Mouse (Mus musculus) kidney, embryonic 14.5 days (tissue): Measurements from ENCODE around the gene Maml3. TPM values are rescaled to one million over a fixed set of nuclear protein-coding genes. Genes with fewer than 3 reads are reported as not detected.

Experiments
- ATAC-seq: fragments of 200-750 bp; cut with Nextera tagmentation; 2 replicates; pipeline ENCODE4 v1.8.0; 2017; ENCODE audit warnings: moderate number of reproducible peaks, mild to moderate bottlenecking, moderate TSS enrichment, moderate library complexity; ENCODE audit not compliant: low FRiP score, low TSS enrichment
- H3K27ac ChIP-seq: fragments of 300-500 bp; sonication (generic); 2 replicates; pipeline ENCODE4 v1.5.1; 2014; ENCODE audit warnings: low read depth, mild to moderate bottlenecking, low read length, moderate library complexity, mixed read lengths
- H3K27me3 ChIP-seq: fragments of 300-500 bp; sonication (generic); 2 replicates; pipeline ENCODE4 v1.6.1; 2014; ENCODE audit warnings: mild to moderate bottlenecking, low read length; ENCODE audit not compliant: control insufficient read depth, insufficient read depth
- H3K36me3 ChIP-seq: fragments of 300-500 bp; sonication (generic); 2 replicates; pipeline ENCODE4 v1.6.1; 2014; ENCODE audit warnings: low read length, mixed read lengths; ENCODE audit not compliant: control insufficient read depth, insufficient read depth
- H3K4me1 ChIP-seq: fragments of 300-500 bp; sonication (generic); 2 replicates; pipeline ENCODE4 v1.6.1; 2014; ENCODE audit warnings: low read length, mixed read lengths; ENCODE audit not compliant: control insufficient read depth, insufficient read depth
- H3K4me2 ChIP-seq: fragments of 300-500 bp; sonication (generic); replicated peaks from 2 replicates; pipeline ENCODE4 v1.6.1; 2014; ENCODE audit warnings: low read depth, mild to moderate bottlenecking, low read length
- H3K4me3 ChIP-seq: fragments of 300-500 bp; sonication (generic); 2 replicates; pipeline ENCODE4 v1.5.1; 2014; ENCODE audit warnings: mild to moderate bottlenecking, low read length
- H3K9ac ChIP-seq: fragments of 300-500 bp; sonication (generic); 2 replicates; pipeline ENCODE4 v1.6.1; 2014; ENCODE audit warnings: low read depth, mild to moderate bottlenecking, low read length, moderate library complexity
- H3K9me3 ChIP-seq: fragments of 300-500 bp; sonication (generic); 2 replicates; pipeline ENCODE4 v1.6.1; 2016; ENCODE audit warnings: low read length; ENCODE audit not compliant: control insufficient read depth
- WGBS: fragments of 180-500 bp; shearing (Covaris S2); extraction: QIAGEN DNeasy Blood & Tissue Kit; methylation state at CpG from one replicate; pipeline ENCODE4 v1.1.7; 2014; 5-methylcytosine and 5-hydroxymethylcytosine counted together
- polyA plus RNA-seq: library from polyadenylated mRNA; unstranded; fragments of >200 nt; fragmentation: Nextera tagmentation; extraction: Ambion mirVana; gene quantifications from 2 replicates; pipeline ENCODE4 v1.2.1, GENCODE M21; 2014

Gene Maml3
- polyA plus RNA-seq, 1 experiment from 2014 or later, result 9.4 TPM

GRCm38 (mm10) chr3:51997616-51998015, 107.3 kb downstream of the Maml3 start:
- Histone ChIP-seq H3K4me2 (no peak overlapping the region), H3K4me3 (no peak overlapping the region), H3K4me1 (peaks cover 6% of the 10 kb centered on the region; the same call in 1 of the 2 replicates), H3K36me3 (no peaks in the 10 kb centered on the region), H3K27me3 (no peaks in the 10 kb centered on the region), H3K27ac (no peak overlapping the region), H3K9me3 (no peaks in the 10 kb centered on the region), H3K9ac (no peak overlapping the region)
- 86% methylated on average over 11 of the region's 11 CpGs for WGBS
- no peak for ATAC-seq

GRCm38 (mm10) chr3:51986507-51986906, 118.4 kb downstream of the Maml3 start:
- 47% methylated on average over 6 of the region's 6 CpGs for WGBS
- H3K27me3 ChIP-seq, result no peaks in the 10 kb centered on the region
- H3K9ac ChIP-seq, result no peak overlapping the region
- H3K9me3 ChIP-seq, result no peaks in the 10 kb centered on the region
- H3K4me3 ChIP-seq, result no peak overlapping the region
- no peak overlapping the region for H3K4me2 ChIP-seq
- H3K36me3 ChIP-seq, result no peaks in the 10 kb centered on the region
- ATAC-seq, result 0 out of 2 replicates have a peak, but pooled peaks have one; percentile 32
- no peak overlapping the region for H3K27ac ChIP-seq
- no peaks in the 10 kb centered on the region for H3K4me1 ChIP-seq

- no peaks in the 10 kb centered on the region for H3K36me3 ChIP-seq
- no peak overlapping the region for H3K27ac ChIP-seq
- no peaks in the 10 kb centered on the region for H3K9me3 ChIP-seq
- no peaks in the 10 kb centered on the region for H3K27me3 ChIP-seq
- WGBS, result 55% methylated on average over 5 of the region's 5 CpGs
- no peaks in the 10 kb centered on the region for H3K4me1 ChIP-seq
- H3K4me2 ChIP-seq, result no peak overlapping the region
- ATAC-seq, result no peak
- H3K9ac ChIP-seq, result no peak overlapping the region
- H3K4me3 ChIP-seq, result no peak overlapping the region
Observed at GRCm38 (mm10) chr3:51981496-51981895, 123.4 kb downstream of the Maml3 start.

- no peak overlapping the region for H3K4me2 ChIP-seq
- no peak for ATAC-seq
Observed at GRCm38 (mm10) chr3:51977654-51978352, 127.1 kb downstream of the Maml3 start.

GRCm38 (mm10) chr3:51974601-51975000, 130.3 kb downstream of the Maml3 start:
- no peak for ATAC-seq
- H3K4me2 ChIP-seq, result no peak overlapping the region
- H3K9ac ChIP-seq, result no peak overlapping the region
- 94% methylated on average over 7 of the region's 7 CpGs for WGBS
- no peaks in the 10 kb centered on the region for H3K27me3 ChIP-seq
- H3K4me1 ChIP-seq, result no peaks in the 10 kb centered on the region
- H3K36me3 ChIP-seq, result no peaks in the 10 kb centered on the region
- no peak overlapping the region for H3K4me3 ChIP-seq
- H3K27ac ChIP-seq, result no peak overlapping the region
- H3K9me3 ChIP-seq, result no peaks in the 10 kb centered on the region

More at GRCm38 (mm10) chr3:51977654-51978352, 127.1 kb downstream of the Maml3 start:
- no peaks in the 10 kb centered on the region for H3K27me3 ChIP-seq
- no peak overlapping the region for H3K4me3 ChIP-seq
- H3K27ac ChIP-seq, result no peak overlapping the region
- H3K9me3 ChIP-seq, result no peaks in the 10 kb centered on the region
- no peaks in the 10 kb centered on the region for H3K36me3 ChIP-seq
- 50% methylated on average over 8 of the region's 8 CpGs for WGBS
- H3K4me1 ChIP-seq, result no peaks in the 10 kb centered on the region
- H3K9ac ChIP-seq, result no peak overlapping the region

GRCm38 (mm10) chr3:51974153-51974552, 130.7 kb downstream of the Maml3 start:
- H3K27me3 ChIP-seq, result no peaks in the 10 kb centered on the region
- H3K27ac ChIP-seq, result no peak overlapping the region
- no peak for ATAC-seq
- 91% methylated on average over 6 of the region's 6 CpGs for WGBS
- H3K36me3 ChIP-seq, result no peaks in the 10 kb centered on the region
- no peak overlapping the region for H3K4me3 ChIP-seq
- H3K9me3 ChIP-seq, result no peaks in the 10 kb centered on the region
- H3K4me1 ChIP-seq, result no peaks in the 10 kb centered on the region
- H3K4me2 ChIP-seq, result no peak overlapping the region
- no peak overlapping the region for H3K9ac ChIP-seq

- ATAC-seq, result no peak
Observed at GRCm38 (mm10) chr3:51972576-51972975, 132.3 kb downstream of the Maml3 start.

GRCm38 (mm10) chr3:51970489-51970888, 134.4 kb downstream of the Maml3 start:
- whole genome bisulfite sequencing, result 96% methylated on average over 2 of the region's 2 CpGs
- ATAC-seq, result no peak
- H3K36me3 ChIP-seq, result no peaks in the 10 kb centered on the region
- H3K4me3 ChIP-seq, result no peak overlapping the region
- H3K4me1 ChIP-seq, result peaks cover 7% of the 10 kb centered on the region; the same call in 1 of the 2 replicates
- H3K4me2 ChIP-seq, result no peak overlapping the region
- H3K27ac ChIP-seq, result no peak overlapping the region
- no peak overlapping the region for H3K9ac ChIP-seq
- no peaks in the 10 kb centered on the region for H3K9me3 ChIP-seq
- no peaks in the 10 kb centered on the region for H3K27me3 ChIP-seq

More at GRCm38 (mm10) chr3:51972576-51972975, 132.3 kb downstream of the Maml3 start:
- WGBS, result 81% methylated on average over 6 of the region's 6 CpGs
- H3K4me2 ChIP-seq, result no peak overlapping the region
- H3K4me3 ChIP-seq, result no peak overlapping the region
- no peaks in the 10 kb centered on the region for H3K4me1 ChIP-seq
- no peak overlapping the region for H3K9ac ChIP-seq
- no peaks in the 10 kb centered on the region for H3K9me3 ChIP-seq
- H3K27ac ChIP-seq, result no peak overlapping the region
- no peaks in the 10 kb centered on the region for H3K36me3 ChIP-seq
- H3K27me3 ChIP-seq, result no peaks in the 10 kb centered on the region

GRCm38 (mm10) chr3:51969451-51969850, 135.4 kb downstream of the Maml3 start:
- no peak overlapping the region for H3K4me3 ChIP-seq
- no peak for ATAC-seq
- WGBS, result 74% methylated on average over 6 of the region's 6 CpGs
- no peak overlapping the region for H3K9ac ChIP-seq
- H3K36me3 ChIP-seq, result no peaks in the 10 kb centered on the region
- H3K27me3 ChIP-seq, result no peaks in the 10 kb centered on the region
- H3K9me3 ChIP-seq, result no peaks in the 10 kb centered on the region
- peaks cover 11% of the 10 kb centered on the region for H3K4me1 ChIP-seq
- no peak overlapping the region for H3K27ac ChIP-seq
- no peak overlapping the region for H3K4me2 ChIP-seq
